Mouse (Mus musculus) CH12.LX (cell line): ENCODE data around the gene Cdsn. TPM values are rescaled to one million over a fixed set of nuclear protein-coding genes. Genes with fewer than 3 reads are reported as not detected.

Experiments used
- DNase-seq: peaks from one replicate; pipeline ENCODE4 v3.0.0-alpha.2; 2013; ENCODE audit errors: extremely low read depth
- H3K27ac ChIP-seq: 2 replicates; pipeline ENCODE4 v1.5.1; 2012; ENCODE audit warnings: low read depth, mild to moderate bottlenecking, control low read depth, moderate library complexity; ENCODE audit not compliant: insufficient read depth
- H3K27me3 ChIP-seq: replicated peaks from 2 replicates; pipeline ENCODE3; 2012; ENCODE audit warnings: inconsistent platforms
- H3K36me3 ChIP-seq, 2 experiments: replicated peaks in 1 of 2; 2 replicates each; pipeline versions ENCODE3 to v1.6.1; 2012; ENCODE audit warnings: inconsistent platforms in 1 of 2, low read length in 1 of 2, mild to moderate bottlenecking in 1 of 2, mixed read lengths in 1 of 2, moderate library complexity in 1 of 2; ENCODE audit not compliant: control insufficient read depth in 1 of 2, insufficient read depth in 1 of 2
- H3K4me1 ChIP-seq, 2 experiments: 2 replicates each; pipeline ENCODE4 v1.6.1; 2012; ENCODE audit warnings: inconsistent platforms in 1 of 2, moderate library complexity in 1 of 2; ENCODE audit not compliant: insufficient read depth in 2 of 2, control insufficient read depth in 1 of 2
- H3K4me2 ChIP-seq: 2 replicates; pipeline ENCODE4 v1.6.1; 2012; ENCODE audit warnings: low read depth, mild to moderate bottlenecking, control low read depth; ENCODE audit not compliant: poor library complexity, insufficient read depth, severe bottlenecking
- H3K4me3 ChIP-seq, 3 experiments: fragments of 150-350 bp in 1 of 3; sonication (generic) in 1 of 3; replicated peaks in 1 of 3; 2 replicates each; pipeline versions ENCODE3 to v1.5.1; 2011 to 2012; ENCODE audit warnings: low read depth in 2 of 3, low read length in 2 of 3, mild to moderate bottlenecking in 2 of 3, moderate library complexity in 2 of 3, control low read depth in 1 of 3, improper control_type of control experiment in 1 of 3, inconsistent platforms in 1 of 3, mixed read lengths in 1 of 3; ENCODE audit not compliant: poor library complexity in 1 of 3
- H3K79me2 ChIP-seq: replicated peaks from 2 replicates; pipeline ENCODE4 v1.6.1; 2012; ENCODE audit warnings: mild to moderate bottlenecking, moderate library complexity; ENCODE audit not compliant: control insufficient read depth, poor library complexity, insufficient read depth, severe bottlenecking; ENCODE audit errors: extremely low read depth
- H3K9ac ChIP-seq: 2 replicates; pipeline ENCODE4 v1.6.1; 2012; ENCODE audit warnings: low read depth, mild to moderate bottlenecking, control low read depth, moderate library complexity; ENCODE audit not compliant: insufficient read depth
- H3K9me3 ChIP-seq: replicated peaks from 2 replicates; pipeline ENCODE3; 2012; ENCODE audit warnings: low read length, inconsistent platforms, mixed read lengths
- BHLHE40 ChIP-seq: IDR thresholded peaks from 2 replicates; pipeline ENCODE4 v1.6.1; 2011; ENCODE audit warnings: mild to moderate bottlenecking, low read depth, low read length, improper control_type of control experiment
- CHD1 ChIP-seq: IDR thresholded peaks from 2 replicates; pipeline ENCODE4 v1.6.1; 2012; ENCODE audit warnings: low read depth, low read length, improper control_type of control experiment, inconsistent platforms
- CHD2 ChIP-seq: IDR thresholded peaks from 2 replicates; pipeline ENCODE4 v1.6.1; 2011; ENCODE audit warnings: low read length, improper control_type of control experiment
- CTCF ChIP-seq, 2 experiments: IDR thresholded peaks in 1 of 2; conservative IDR thresholded peaks in 1 of 2; 2 replicates each; pipeline ENCODE4 v1.5.1; 2011 to 2012; ENCODE audit warnings: low read depth in 2 of 2, low read length in 2 of 2, improper control_type of control experiment in 1 of 2, inconsistent platforms in 1 of 2, mild to moderate bottlenecking in 1 of 2, moderate library complexity in 1 of 2
- ELF1 ChIP-seq: IDR thresholded peaks from 2 replicates; pipeline ENCODE4 v1.6.1; 2014; ENCODE audit warnings: low read depth, mild to moderate bottlenecking, inconsistent platforms, low read length, improper control_type of control experiment
- EP300 ChIP-seq: IDR thresholded peaks from 2 replicates; pipeline ENCODE4 v1.6.1; 2011; ENCODE audit warnings: low read length, improper control_type of control experiment
- GABPA ChIP-seq: IDR thresholded peaks from 2 replicates; pipeline ENCODE4 v1.6.1; 2012; ENCODE audit warnings: low read depth, low read length, improper control_type of control experiment, inconsistent platforms; ENCODE audit not compliant: insufficient replicate concordance
- HCFC1 ChIP-seq: IDR thresholded peaks from 2 replicates; pipeline ENCODE4 v1.6.1; 2012; ENCODE audit warnings: low read depth, mild to moderate bottlenecking, inconsistent platforms, low read length, improper control_type of control experiment
- IRF4 ChIP-seq: IDR thresholded peaks from 2 replicates; pipeline ENCODE4 v1.6.1; 2014; ENCODE audit warnings: low read depth, mild to moderate bottlenecking, inconsistent platforms, low read length, improper control_type of control experiment
- KAT2A ChIP-seq: IDR thresholded peaks from 2 replicates; pipeline ENCODE4 v1.6.1; 2012; ENCODE audit warnings: low read length, improper control_type of control experiment, inconsistent platforms; ENCODE audit not compliant: insufficient replicate concordance
- MAFK ChIP-seq: IDR thresholded peaks from 2 replicates; pipeline ENCODE4 v1.6.1; 2011; ENCODE audit warnings: low read length, improper control_type of control experiment; ENCODE audit not compliant: insufficient replicate concordance
- MAX ChIP-seq: IDR thresholded peaks from 2 replicates; pipeline ENCODE4 v1.6.1; 2011; ENCODE audit warnings: low read length, improper control_type of control experiment
- MEF2A ChIP-seq: IDR thresholded peaks from 2 replicates; pipeline ENCODE4 v1.6.1; 2014; ENCODE audit warnings: low read depth, mild to moderate bottlenecking, inconsistent platforms, low read length, improper control_type of control experiment, borderline replicate concordance
- MYC ChIP-seq: IDR thresholded peaks from 2 replicates; pipeline ENCODE4 v1.6.1; 2011; ENCODE audit warnings: low read depth, mild to moderate bottlenecking, improper control_type of control experiment, low read length
- NELFE ChIP-seq: IDR thresholded peaks from 2 replicates; pipeline ENCODE4 v1.6.1; 2011; ENCODE audit warnings: low read depth, low read length, improper control_type of control experiment
- POLR2A ChIP-seq: IDR thresholded peaks from 2 replicates; pipeline ENCODE4 v1.6.1; 2011; ENCODE audit warnings: low read depth, mild to moderate bottlenecking, improper control_type of control experiment, low read length
- RAD21 ChIP-seq: IDR thresholded peaks from 2 replicates; pipeline ENCODE4 v1.6.1; 2011; ENCODE audit warnings: low read depth, mild to moderate bottlenecking, low read length, improper control_type of control experiment, moderate library complexity
- TBP ChIP-seq: conservative IDR thresholded peaks from 2 replicates; pipeline ENCODE4 v1.6.1; 2011; ENCODE audit warnings: low read depth, low read length, improper control_type of control experiment
- USF2 ChIP-seq: conservative IDR thresholded peaks from 2 replicates; pipeline ENCODE4 v1.6.1; 2011; ENCODE audit warnings: low read depth, low read length, improper control_type of control experiment
- ZKSCAN1 ChIP-seq: IDR thresholded peaks from 2 replicates; pipeline ENCODE4 v1.6.1; 2012; ENCODE audit warnings: low read depth, inconsistent platforms, low read length, improper control_type of control experiment, borderline replicate concordance
- ZMIZ1 ChIP-seq: IDR thresholded peaks from 2 replicates; pipeline ENCODE4 v1.6.1; 2012; ENCODE audit warnings: low read depth, mild to moderate bottlenecking, inconsistent platforms, low read length, improper control_type of control experiment
- ZNF384 ChIP-seq: IDR thresholded peaks from 2 replicates; pipeline ENCODE4 v1.6.1; 2012; ENCODE audit warnings: low read depth, low read length, improper control_type of control experiment, inconsistent platforms
- dilution Hi-C: fragments of 300-500 bp; cut with MboI; formaldehyde crosslinking; loops from 2 replicates; pipeline ENCODE4 v1.14.3; 2020; ENCODE audit warnings: low sequenced_read_pairs; ENCODE audit not compliant: extremely low pct_unique_long_range_greater_than_20kb, extremely low pct_ligation_motif_present
- in situ Hi-C: fragments of 300-500 bp; cut with MboI; formaldehyde crosslinking; loops from 3 replicates; pipeline ENCODE4 v1.14.3; 2019; ENCODE audit warnings: low sequenced_read_pairs, low pct_ligation_motif_present, low pct_unique_long_range_greater_than_20kb, mixed read lengths
- polyA plus RNA-seq: library from polyadenylated mRNA; unstranded; fragments of >175 nt; gene quantifications from 2 replicates; pipeline ENCODE4 v1.2.1, GENCODE M21; 2012; ENCODE audit warnings: low read depth; ENCODE audit not compliant: insufficient read length
- total RNA-seq, 2 experiments: library from RNA; depleted of rRNA; stranded (reverse); fragments of 300-350 nt in 1 of 2; fragments of >200 nt in 1 of 2; gene quantifications; 2 replicates each; pipeline ENCODE4 v1.2.3; 2012 to 2014

The Cdsn gene
- total and polyA plus RNA-seq, 3 experiments: 0.17 to 1.4 (median 0.76) TPM

DNA sequence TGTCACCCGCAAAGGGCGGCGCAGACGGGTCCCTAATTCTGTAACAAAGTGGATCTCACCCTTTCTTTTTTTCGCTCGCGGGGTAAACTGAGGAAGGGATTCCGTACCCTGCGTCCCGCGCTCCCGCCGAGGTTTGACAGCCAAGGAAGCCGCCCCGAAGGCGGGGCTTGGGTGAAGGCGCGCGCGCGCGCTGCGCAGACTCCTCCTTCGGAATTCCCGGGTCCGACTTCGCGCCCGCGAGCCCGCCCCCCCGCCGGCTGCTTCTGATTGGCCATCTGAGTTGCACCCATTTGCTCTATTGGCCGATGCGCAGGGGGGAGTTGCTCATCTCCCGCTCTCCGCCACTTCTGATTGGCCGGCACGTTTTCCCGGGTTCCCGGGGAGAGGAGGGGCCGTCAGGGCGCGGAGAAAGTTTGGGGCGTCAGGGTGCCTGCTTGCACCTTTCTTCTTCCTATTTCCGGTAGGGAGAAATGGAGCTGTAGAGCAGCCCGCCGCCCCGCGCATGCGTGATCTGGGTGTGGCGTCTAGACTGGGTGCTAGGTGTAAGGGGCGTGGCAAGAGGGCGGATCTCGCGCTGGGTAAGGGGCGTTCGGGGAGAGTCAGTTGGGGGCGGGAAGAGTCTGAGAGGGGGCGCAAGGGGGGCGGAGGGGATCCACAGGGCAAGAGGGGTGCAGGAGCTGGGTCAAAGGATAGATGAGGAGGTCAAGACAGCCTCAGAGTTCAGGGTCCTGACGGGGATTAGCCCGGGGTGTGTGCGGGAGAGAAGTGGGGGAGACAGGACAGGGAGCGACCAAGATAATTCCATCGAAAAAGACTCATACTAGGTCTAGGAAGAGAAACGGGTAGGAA, 35.1 kb upstream of the Cdsn start, which contains the start of the genes Tcf19 and Cchcr1 (continued):
- TF ChIP-seq MYC: no peak
- no peak for TF ChIP-seq BHLHE40
- peak; percentile 97 for TF ChIP-seq CHD2
- TF ChIP-seq KAT2A: peak; percentile 87; the same call in 1 of the 2 replicates
- TF ChIP-seq IRF4: peak; percentile 72
- TF ChIP-seq USF2: no peak
- peak; percentile 36; the same call in 1 of the 2 replicates for TF ChIP-seq MEF2A
- TF ChIP-seq RAD21: no peak
- TF ChIP-seq HCFC1: peak; percentile 71
- TF ChIP-seq ZMIZ1: peak; percentile 76; the same call in 1 of the 2 replicates

DNA sequence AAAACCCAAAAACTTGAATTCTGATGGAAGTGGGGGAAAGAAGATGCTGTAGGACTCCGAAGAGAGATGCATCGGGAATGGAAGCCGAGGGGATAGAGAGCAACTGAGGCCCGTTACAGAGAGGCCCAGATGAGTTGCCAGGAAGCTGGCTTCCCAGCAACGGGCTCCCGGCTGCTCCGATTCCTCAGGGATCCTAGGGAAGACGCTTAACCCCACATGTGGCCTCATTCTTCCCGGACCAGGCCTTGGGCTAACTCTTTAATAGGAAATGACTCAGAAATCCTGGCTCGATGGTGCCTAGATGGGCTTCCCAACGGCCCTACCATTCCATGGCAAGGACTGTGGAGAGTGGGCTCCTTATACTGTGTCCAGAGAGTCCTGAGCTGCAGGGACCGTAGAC, 34.4 kb upstream of the Cdsn start:
- Histone ChIP-seq H3K27ac (no peak overlapping the region), H3K27me3 (no peaks in the 10 kb centered on the region), H3K4me1 (peaks cover 7 to 41% of the 10 kb centered on the region in 2 experiments; a peak in 3 of 4 replicates), H3K79me2 (peaks cover 5% of the 10 kb centered on the region; the same call in 1 of the 2 replicates), H3K9ac (peak overlapping the region; percentile 77), H3K4me3 (peak overlapping the region; percentile 67 to 72 (median 69)), H3K4me2 (peak overlapping the region; percentile 72), H3K36me3 (peaks cover 11 to 51% of the 10 kb centered on the region in 2 experiments), H3K9me3 (no peaks in the 10 kb centered on the region)
- no peak for DNase-seq
- TF ChIP-seq MAX: no peak
- TF ChIP-seq POLR2A: no peak
- no peak for TF ChIP-seq KAT2A
- TF ChIP-seq NELFE: no peak
- no peak for TF ChIP-seq ZMIZ1
- no peak for TF ChIP-seq ZNF384
- TF ChIP-seq CTCF (conservative IDR thresholded peaks at IDR 0.05 in 1 of 2, IDR thresholded peaks at IDR 0.05 in 1 of 2; ENCODE audit: low read depth in 2 of 2, low read length in 2 of 2): no peak
- no peak for TF ChIP-seq TBP
- TF ChIP-seq EP300: no peak
- no peak for TF ChIP-seq CHD2
- TF ChIP-seq MYC: no peak
- TF ChIP-seq CHD1: no peak
- no peak for TF ChIP-seq GABPA
- TF ChIP-seq ZKSCAN1: no peak
- TF ChIP-seq MAFK: no peak
- no peak for TF ChIP-seq ELF1
- dilution Hi-C loops (no loop called here), in situ Hi-C loops (loop anchor here (5.0 kb wide), 1 partner anchor 35 kb away; the partner anchor contains the start of gene Cdsn)
